ENCODE assay signal across 13 mouse cellular contexts in the genomic region with DNA sequence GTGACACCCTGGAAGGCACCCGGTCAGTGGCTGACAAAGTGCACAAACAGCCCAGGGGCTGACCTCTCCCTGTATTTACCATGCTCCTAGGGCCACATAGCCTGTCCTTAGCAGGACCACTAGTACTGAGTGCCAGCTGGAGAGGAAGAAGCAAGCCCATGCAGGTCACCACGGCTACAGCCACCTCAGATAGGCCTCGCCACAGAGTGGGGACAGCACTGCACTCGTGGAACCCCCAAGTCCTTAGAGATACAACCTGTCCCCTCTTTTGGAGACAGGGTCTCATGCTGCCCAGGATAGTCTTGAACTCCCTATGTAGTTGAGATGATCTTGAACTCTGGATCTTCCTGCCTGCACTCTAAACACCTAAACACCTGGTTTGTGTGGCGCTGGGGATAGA. TPM values are rescaled to one million over a fixed set of nuclear protein-coding genes. Genes with fewer than 3 reads are reported as not detected.
DNase-seq lines count a peak whose midpoint lies in the region; ATAC-seq and TF ChIP-seq lines count a peak whose summit lies in the region.
"Had no signal": no experiment of that assay in that cellular context is flagged by ENCODE, and none has a peak within 500 bp of the region (broad histone marks: within the 10 kb centered on the region; RNA-seq: fewer than 3 reads in every experiment).

No protein-coding gene starts in this region.

- H3K4me3 ChIP-seq in heart, embryonic 15.5 days: no peak overlapping the region
- no peak overlapping the region for H3K4me3 ChIP-seq in midbrain, embryonic 13.5 days (replicated peaks)
- H3K4me3 ChIP-seq in midbrain, embryonic 10.5 days: no peak overlapping the region
- peak overlapping the region; percentile 80 for H3K4me3 ChIP-seq in intestine, postnatal 0 days (ENCODE audit: low read depth, low read length)
- H3K4me3 ChIP-seq in stomach, postnatal 0 days (ENCODE audit: low read depth, low read length): no peak overlapping the region

- peaks cover 36% of the 10 kb centered on the region for H3K4me1 ChIP-seq in heart, embryonic 15.5 days (replicated peaks)
- peaks cover 42% of the 10 kb centered on the region for H3K4me1 ChIP-seq in midbrain, embryonic 13.5 days (replicated peaks)
- H3K4me1 ChIP-seq in midbrain, embryonic 10.5 days: peaks cover 44% of the 10 kb centered on the region
- peaks cover 5% of the 10 kb centered on the region for H3K4me1 ChIP-seq in intestine, postnatal 0 days (replicated peaks; ENCODE audit: control insufficient read depth, insufficient read depth, low read length)
- H3K4me1 ChIP-seq in stomach, postnatal 0 days (replicated peaks; ENCODE audit: control insufficient read depth, insufficient read depth): peaks cover 2% of the 10 kb centered on the region; the same call in 1 of the 2 replicates

- 0 out of 2 replicates have a peak overlapping the region, but pooled peaks have one; percentile 23 for H3K4me2 ChIP-seq in heart, embryonic 15.5 days
- H3K4me2 ChIP-seq in midbrain, embryonic 13.5 days (replicated peaks): no peak overlapping the region
- H3K4me2 ChIP-seq in intestine, postnatal 0 days (replicated peaks; ENCODE audit: low read depth): peak overlapping the region; percentile 75
- H3K4me2 ChIP-seq in stomach, postnatal 0 days (replicated peaks; ENCODE audit: low read depth): peak overlapping the region; percentile 98; the same call in 1 of the 2 replicates

- no peak for DNase-seq in heart, adult 8-10 months (ENCODE audit: low spot score)
- DNase-seq in midbrain, embryonic 10.5 days (ENCODE audit: low spot score): no peak
- DNase-seq in stomach, postnatal 0 days (ENCODE audit: low spot score): no peak
- DNase-seq in gastrocnemius, postnatal 10 days: no peak
- DNase-seq: cerebellum, adult 18-20 months; left cerebral cortex, postnatal 4 days; thymus, postnatal 36 days had no signal

- 72% methylated on average over 5 of the region's 5 CpGs for WGBS in heart, embryonic 15.5 days
- 92% methylated on average over 5 of the region's 5 CpGs for whole genome bisulfite sequencing in midbrain, embryonic 13.5 days
- WGBS in midbrain, embryonic 10.5 days: 89% methylated on average over 5 of the region's 5 CpGs
- 49% methylated on average over 5 of the region's 5 CpGs for WGBS in intestine, postnatal 0 days
- WGBS in stomach, postnatal 0 days: 61% methylated on average over 5 of the region's 5 CpGs

- no peaks in the 10 kb centered on the region for H3K27me3 ChIP-seq in heart, embryonic 15.5 days
- H3K27me3 ChIP-seq in midbrain, embryonic 13.5 days: no peaks in the 10 kb centered on the region
- no peaks in the 10 kb centered on the region for H3K27me3 ChIP-seq in midbrain, embryonic 10.5 days (ENCODE audit: low read depth, poor library complexity, severe bottlenecking)
- H3K27me3 ChIP-seq in intestine, postnatal 0 days (replicated peaks; ENCODE audit: control insufficient read depth, insufficient read depth, low read length): no peaks in the 10 kb centered on the region
- H3K27me3 ChIP-seq in stomach, postnatal 0 days (ENCODE audit: control insufficient read depth, insufficient read depth, low read length): no peaks in the 10 kb centered on the region

- no peak for ATAC-seq in heart, embryonic 15.5 days (replicated peaks; ENCODE audit: insufficient number of reproducible peaks, insufficient read depth, low FRiP score, low read depth)
- ATAC-seq in midbrain, embryonic 13.5 days: no peak
- ATAC-seq in intestine, postnatal 0 days: no peak
- no peak for ATAC-seq in stomach, postnatal 0 days (ENCODE audit: low FRiP score, low TSS enrichment)
- ATAC-seq: forebrain, embryonic 14.5 days; inflammation-experienced regulatory T-cells, adult 6 months had no signal

- 0 out of 2 replicates have a peak overlapping the region, but pooled peaks have one; percentile 1 for H3K9ac ChIP-seq in heart, embryonic 15.5 days
- peak overlapping the region; percentile 41 for H3K9ac ChIP-seq in midbrain, embryonic 13.5 days (replicated peaks)
- H3K9ac ChIP-seq in intestine, postnatal 0 days (ENCODE audit: low read depth, low read length): peak overlapping the region; percentile 86; the same call in 1 of the 2 replicates
- H3K9ac ChIP-seq in stomach, postnatal 0 days (ENCODE audit: low read length): peak overlapping the region; percentile 88; the same call in 1 of the 2 replicates

- TF ChIP-seq CTCF in intestine, postnatal 0 days (IDR thresholded peaks at IDR 0.05; ENCODE audit: low read depth): no peak
- TF ChIP-seq CTCF in stomach, postnatal 0 days (IDR thresholded peaks at IDR 0.05; ENCODE audit: low read depth): no peak

- H3K9me3 ChIP-seq in heart, embryonic 15.5 days (replicated peaks): no peaks in the 10 kb centered on the region
- no peaks in the 10 kb centered on the region for H3K9me3 ChIP-seq in midbrain, embryonic 13.5 days
- H3K9me3 ChIP-seq in midbrain, embryonic 10.5 days (replicated peaks): no peaks in the 10 kb centered on the region
- H3K9me3 ChIP-seq in intestine, postnatal 0 days (ENCODE audit: control insufficient read depth): no peaks in the 10 kb centered on the region
- no peaks in the 10 kb centered on the region for H3K9me3 ChIP-seq in stomach, postnatal 0 days (ENCODE audit: control insufficient read depth, low read length)
- H3K9me3 ChIP-seq: G1E had no signal

- no peak for TF ChIP-seq EP300 in stomach, postnatal 0 days (optimal IDR thresholded peaks at IDR 0.05)

- peak overlapping the region; percentile 32; the same call in 1 of the 2 replicates for H3K27ac ChIP-seq in heart, embryonic 15.5 days
- no peak overlapping the region for H3K27ac ChIP-seq in midbrain, embryonic 13.5 days
- no peak overlapping the region; the same call in 1 of the 2 replicates for H3K27ac ChIP-seq in midbrain, embryonic 10.5 days (replicated peaks)
- H3K27ac ChIP-seq in intestine, postnatal 0 days (ENCODE audit: low read depth, low read length): peak overlapping the region; percentile 84
- H3K27ac ChIP-seq in stomach, postnatal 0 days (replicated peaks): peak overlapping the region; percentile 79

- no peaks in the 10 kb centered on the region for H3K36me3 ChIP-seq in heart, embryonic 15.5 days
- H3K36me3 ChIP-seq in midbrain, embryonic 13.5 days: peaks cover 18% of the 10 kb centered on the region; the same call in 1 of the 2 replicates
- peaks cover 61% of the 10 kb centered on the region for H3K36me3 ChIP-seq in midbrain, embryonic 10.5 days
- 0 out of 2 replicates have a peak, but pooled peaks cover 6% of the 10 kb centered on the region for H3K36me3 ChIP-seq in intestine, postnatal 0 days (ENCODE audit: control insufficient read depth, insufficient read depth)
- no peaks in the 10 kb centered on the region for H3K36me3 ChIP-seq in stomach, postnatal 0 days (ENCODE audit: control insufficient read depth, insufficient read depth, low read length)

RNA-seq across cellular contexts. Expression of a gene that starts 3.6 kb away (rescaled TPM):
- polyA plus RNA-seq in heart, embryonic 15.5 days (2015; fragmentation: Nextera tagmentation; extraction: Ambion mirVana): 52.1 and 64.1 TPM in 2 replicates
- 10 to 100 TPM; 47.7 to 54.1 (median 50.9) TPM for total RNA-seq in heart, adult 8-10 months (2022)
- 74.5 and 77.1 TPM in 2 replicates for polyA plus RNA-seq in midbrain, embryonic 13.5 days (2015; fragmentation: Nextera tagmentation; extraction: Ambion mirVana)
- 70.7 and 73.7 TPM in 2 replicates for polyA plus RNA-seq in midbrain, embryonic 10.5 days (2016; fragmentation: Nextera tagmentation; extraction: Ambion mirVana)
- 188 and 195 TPM in 2 replicates for polyA plus RNA-seq in intestine, postnatal 0 days (2015; fragmentation: Nextera tagmentation; extraction: Ambion mirVana)
- polyA plus RNA-seq in stomach, postnatal 0 days (2015; fragmentation: Nextera tagmentation; extraction: Ambion mirVana): 62.5 and 70.7 TPM in 2 replicates
- total RNA-seq in gastrocnemius, postnatal 10 days (2021): 10 to 100 TPM; 40.6 to 44.8 TPM

RNA-seq across cellular contexts. Expression of a gene that starts 17.3 kb away (rescaled TPM):
- 0.64 and 1.6 TPM in 2 replicates for polyA plus RNA-seq in heart, embryonic 15.5 days (2015; fragmentation: Nextera tagmentation; extraction: Ambion mirVana)
- total RNA-seq in heart, adult 8-10 months (2022): under 1 TPM; 0.37 to 0.78 (median 0.54) TPM
- 0.94 and 1.0 TPM in 2 replicates for polyA plus RNA-seq in midbrain, embryonic 13.5 days (2015; fragmentation: Nextera tagmentation; extraction: Ambion mirVana)
- polyA plus RNA-seq in midbrain, embryonic 10.5 days (2016; fragmentation: Nextera tagmentation; extraction: Ambion mirVana): 0.53 and 0.85 TPM in 2 replicates
- polyA plus RNA-seq in intestine, postnatal 0 days (2015; fragmentation: Nextera tagmentation; extraction: Ambion mirVana): 0.64 and 0.78 TPM in 2 replicates
- polyA plus RNA-seq in stomach, postnatal 0 days (2015; fragmentation: Nextera tagmentation; extraction: Ambion mirVana): 9.8 and 10.1 TPM in 2 replicates
- under 1 TPM; 0.47 to 0.77 TPM for total RNA-seq in gastrocnemius, postnatal 10 days (2021)

RNA-seq across cellular contexts. Expression of a gene that starts 17.9 kb away (rescaled TPM):
- 650 and 761 TPM in 2 replicates for polyA plus RNA-seq in heart, embryonic 15.5 days (2015; fragmentation: Nextera tagmentation; extraction: Ambion mirVana)
- 1,000 to 10,000 TPM; 1,133 to 1,192 (median 1,173) TPM for total RNA-seq in heart, adult 8-10 months (2022)
- 451 and 572 TPM in 2 replicates for polyA plus RNA-seq in midbrain, embryonic 13.5 days (2015; fragmentation: Nextera tagmentation; extraction: Ambion mirVana)
- 334 and 467 TPM in 2 replicates for polyA plus RNA-seq in midbrain, embryonic 10.5 days (2016; fragmentation: Nextera tagmentation; extraction: Ambion mirVana)
- polyA plus RNA-seq in intestine, postnatal 0 days (2015; fragmentation: Nextera tagmentation; extraction: Ambion mirVana): 528 and 536 TPM in 2 replicates
- 429 and 495 TPM in 2 replicates for polyA plus RNA-seq in stomach, postnatal 0 days (2015; fragmentation: Nextera tagmentation; extraction: Ambion mirVana)
- total RNA-seq in gastrocnemius, postnatal 10 days (2021): 100 to 1,000 TPM; 614 to 667 TPM

RNA-seq across cellular contexts. Expression of a gene that starts 33.0 kb away (rescaled TPM):
- 23.6 and 29.3 TPM in 2 replicates for polyA plus RNA-seq in heart, embryonic 15.5 days (2015; fragmentation: Nextera tagmentation; extraction: Ambion mirVana)
- 10 to 100 TPM in 2 of 4 experiments, 1 to 10 TPM in 2; 5.4 to 12.1 (median 9.1) TPM for total RNA-seq in heart, adult 8-10 months (2022)
- 23.6 and 26.2 TPM in 2 replicates for polyA plus RNA-seq in midbrain, embryonic 13.5 days (2015; fragmentation: Nextera tagmentation; extraction: Ambion mirVana)
- polyA plus RNA-seq in midbrain, embryonic 10.5 days (2016; fragmentation: Nextera tagmentation; extraction: Ambion mirVana): 9.7 and 13.5 TPM in 2 replicates
- polyA plus RNA-seq in intestine, postnatal 0 days (2015; fragmentation: Nextera tagmentation; extraction: Ambion mirVana): 3.0 and 5.2 TPM in 2 replicates
- 4.8 and 6.9 TPM in 2 replicates for polyA plus RNA-seq in stomach, postnatal 0 days (2015; fragmentation: Nextera tagmentation; extraction: Ambion mirVana)
- total RNA-seq in gastrocnemius, postnatal 10 days (2021): 1 to 10 TPM; 4.4 to 9.4 TPM

RNA-seq across cellular contexts. Expression of a gene that starts 41.4 kb away (rescaled TPM):
- 0.47 and 1.5 TPM in 2 replicates for polyA plus RNA-seq in heart, embryonic 15.5 days (2015; fragmentation: Nextera tagmentation; extraction: Ambion mirVana)
- total RNA-seq in heart, adult 8-10 months (2022): 1 to 10 TPM in 2 of 4 experiments, under 1 TPM in 2; 0.88 to 1.4 (median 1.0) TPM
- 0.64 and 0.77 TPM in 2 replicates for polyA plus RNA-seq in midbrain, embryonic 13.5 days (2015; fragmentation: Nextera tagmentation; extraction: Ambion mirVana)
- 0.37 and 0.89 TPM in 2 replicates for polyA plus RNA-seq in midbrain, embryonic 10.5 days (2016; fragmentation: Nextera tagmentation; extraction: Ambion mirVana)
- polyA plus RNA-seq in intestine, postnatal 0 days (2015; fragmentation: Nextera tagmentation; extraction: Ambion mirVana): 0.50 and 0.74 TPM in 2 replicates
- polyA plus RNA-seq in stomach, postnatal 0 days (2015; fragmentation: Nextera tagmentation; extraction: Ambion mirVana): 1.0 and 1.5 TPM in 2 replicates
- under 1 TPM; 0.56 to 0.61 TPM for total RNA-seq in gastrocnemius, postnatal 10 days (2021)

Comparison
In these comparisons a context has a peak if more than half of its experiments do, and no peak if none do; other contexts are left out.
1. H3K27ac ChIP-seq: peak in heart, embryonic 15.5 days (single experiment), intestine, postnatal 0 days (single experiment) and stomach, postnatal 0 days (single experiment); none in midbrain, embryonic 13.5 days (single experiment) and midbrain, embryonic 10.5 days (single experiment).
2. H3K9ac ChIP-seq: peak in every context shown above with its lines; median percentile 88 in stomach, postnatal 0 days; 86 in intestine, postnatal 0 days; 41 in midbrain, embryonic 13.5 days; 1 in heart, embryonic 15.5 days.